Mouse (Mus musculus): ENCODE measurements around the gene Gm17387.

Gm17387 gene

GRCm38 (mm10) chr7:141028831-141029230, at the start of gene Gm17387:
Gm17387 (plus strand) TSS chr7:141029131.
- DNase-seq (ENCODE audit: low spot score in 2 of 2) = no peak

GRCm38 (mm10) chr7:140981704-140982103, 47.2 kb upstream of the Gm17387 start:
- no peak for DNase-seq (ENCODE audit: low spot score in 2 of 2)

- no peak for DNase-seq (ENCODE audit: low spot score in 2 of 2)
These were observed 46.0 kb upstream of the Gm17387 start for GRCm38 (mm10) chr7:140982971-140983370.

- peak; percentile 29 to 69 for DNase-seq (ENCODE audit: low spot score in 2 of 2)
These were observed 41.5 kb upstream of the Gm17387 start for GRCm38 (mm10) chr7:140987182-140988138.

GRCm38 (mm10) chr7:140989022-140989421, 39.9 kb upstream of the Gm17387 start:
- DNase-seq (ENCODE audit: low spot score in 2 of 2) = no peak

GRCm38 (mm10) chr7:140990185-140990584, 38.7 kb upstream of the Gm17387 start:
- no peak for DNase-seq (ENCODE audit: low spot score in 2 of 2)

- DNase-seq (ENCODE audit: low spot score in 2 of 2) = no peak
These were observed 38.3 kb upstream of the Gm17387 start for GRCm38 (mm10) chr7:140990622-140991021.

GRCm38 (mm10) chr7:140991117-140991689, 37.7 kb upstream of the Gm17387 start:
- DNase-seq (ENCODE audit: low spot score in 2 of 2) = no peak

GRCm38 (mm10) chr7:140997817-140998216, 31.1 kb upstream of the Gm17387 start:
- no peak for DNase-seq (ENCODE audit: low spot score in 2 of 2)

GRCm38 (mm10) chr7:140998853-140999700, 29.9 kb upstream of the Gm17387 start:
- DNase-seq (ENCODE audit: low spot score in 2 of 2) = no peak

GRCm38 (mm10) chr7:141000881-141001708, 27.8 kb upstream of the Gm17387 start:
- DNase-seq (ENCODE audit: low spot score in 2 of 2) = no peak

GRCm38 (mm10) chr7:141003248-141004010, 25.5 kb upstream of the Gm17387 start:
- DNase-seq (ENCODE audit: low spot score in 2 of 2) = no peak

- DNase-seq (ENCODE audit: low spot score in 2 of 2) = no peak
These were observed 22.5 kb upstream of the Gm17387 start for GRCm38 (mm10) chr7:141006446-141006845.

GRCm38 (mm10) chr7:141006914-141007313, 22.0 kb upstream of the Gm17387 start:
- peak; percentile 18 to 29 for DNase-seq (ENCODE audit: low spot score in 2 of 2)

- no peak for DNase-seq (ENCODE audit: low spot score in 2 of 2)
These were observed 20.6 kb upstream of the Gm17387 start for GRCm38 (mm10) chr7:141008312-141008761.

- DNase-seq (ENCODE audit: low spot score in 2 of 2) = peak; percentile 24 to 33
These were observed 19.8 kb upstream of the Gm17387 start for GRCm38 (mm10) chr7:141008938-141009660.

- no peak for DNase-seq (ENCODE audit: low spot score in 2 of 2)
These were observed 19.3 kb upstream of the Gm17387 start for GRCm38 (mm10) chr7:141009665-141010064.

- DNase-seq (ENCODE audit: low spot score in 2 of 2) = no peak
These were observed 18.3 kb upstream of the Gm17387 start, which contains the start of gene Ifitm3 for GRCm38 (mm10) chr7:141010593-141010992. Ifitm3 (minus strand) TSS chr7:141010770.

- no peak for DNase-seq (ENCODE audit: low spot score in 2 of 2)
These were observed 17.6 kb upstream of the Gm17387 start for GRCm38 (mm10) chr7:141011238-141011770.
